Mouse (Mus musculus) left cerebral cortex, postnatal 14 days (tissue): ENCODE measurements around the gene Sox2. TPM values are rescaled to one million over a fixed set of nuclear protein-coding genes. Genes with fewer than 3 reads are reported as not detected.

Experiments used
- DNase-seq, 2 experiments: peaks; one replicate each; pipeline ENCODE4 v3.0.0; 2021 to 2022; ENCODE audit warnings: low spot score in 2 of 2, mixed read lengths in 1 of 2
- intact Hi-C: fragments of 180-260 bp; cut with DNase I; formaldehyde crosslinking; loops from one replicate; pipeline ENCODE4 v1.15.1; 2025
- total RNA-seq, 2 experiments: library from RNA; stranded (reverse); gene quantifications; 2 replicates each; pipeline ENCODE4 v1.2.3; 2021

Sox2 gene
- total RNA-seq, 2 experiments from 2014 or later: 27.8 to 45.3 TPM

GRCm38 (mm10) chr3:34656813-34657700 is 6.9 kb downstream of the Sox2 start:
- DNase-seq: no peak
- intact Hi-C loops: no loop called here

- no peak for DNase-seq
These were observed 7.5 kb downstream of the Sox2 start for GRCm38 (mm10) chr3:34657701-34658090.

GRCm38 (mm10) chr3:34658241-34658965 is 8.2 kb downstream of the Sox2 start:
- no peak for DNase-seq
- intact Hi-C loops: no loop called here

More at GRCm38 (mm10) chr3:34657701-34658090, 7.5 kb downstream of the Sox2 start:
- intact Hi-C loops: no loop called here

- DNase-seq: no peak
- intact Hi-C loops: no loop called here
These were observed 8.8 kb downstream of the Sox2 start for GRCm38 (mm10) chr3:34658966-34659535.

- DNase-seq: peak in 1 of 2 experiments; percentile 29
- intact Hi-C loops: loop anchor here (5.0 kb wide), 1 partner anchor 822 kb away; no protein-coding TSS in a partner anchor
These were observed 9.7 kb downstream of the Sox2 start for GRCm38 (mm10) chr3:34659861-34660260.

GRCm38 (mm10) chr3:34660542-34661290 is 10.5 kb downstream of the Sox2 start:
- DNase-seq: no peak
- intact Hi-C loops: loop anchor here (5.0 kb wide), 1 partner anchor 822 kb away; no protein-coding TSS in a partner anchor

- peak in 1 of 2 experiments; percentile 11 for DNase-seq
- intact Hi-C loops: loop anchor here (5.0 kb wide), 1 partner anchor 821 kb away; no protein-coding TSS in a partner anchor
These were observed 11.3 kb downstream of the Sox2 start for GRCm38 (mm10) chr3:34661341-34662007.

GRCm38 (mm10) chr3:34662008-34662711 is 12.0 kb downstream of the Sox2 start:
- DNase-seq: no peak
- intact Hi-C loops: loop anchor here (5.0 kb wide), 1 partner anchor 820 kb away; no protein-coding TSS in a partner anchor

- intact Hi-C loops: loop anchor here (5.0 kb wide), 1 partner anchor 819 kb away; no protein-coding TSS in a partner anchor
- peak in 1 of 2 experiments; percentile 19 for DNase-seq
These were observed 12.8 kb downstream of the Sox2 start for GRCm38 (mm10) chr3:34662712-34663655.

GRCm38 (mm10) chr3:34663701-34664635 is 13.8 kb downstream of the Sox2 start:
- peak in 1 of 2 experiments; percentile 46 for DNase-seq
- intact Hi-C loops: loop anchor here (2.0 to 5.0 kb wide), 2 partner anchors 13 to 818 kb away; partner anchors contain the start of gene Sox2

- no peak for DNase-seq
- intact Hi-C loops: loop anchor here (2.0 to 5.0 kb wide), 2 partner anchors 14 to 817 kb away; partner anchors contain the start of gene Sox2
These were observed 14.7 kb downstream of the Sox2 start for GRCm38 (mm10) chr3:34664636-34665531.

GRCm38 (mm10) chr3:34665751-34666665 is 15.8 kb downstream of the Sox2 start:
- DNase-seq: no peak
- intact Hi-C loops: loop anchor here (2.0 kb wide), 1 partner anchor 15 kb away; the partner anchor contains the start of gene Sox2

- intact Hi-C loops: no loop called here
- DNase-seq: no peak
These were observed 17.0 kb downstream of the Sox2 start for GRCm38 (mm10) chr3:34667180-34667579.
